Mouse (Mus musculus) lung, postnatal 0 days (tissue): ENCODE data around the gene Tcp11l2.

ENCODE experiments used
- CTCF ChIP-seq: IDR thresholded peaks from 2 replicates; pipeline ENCODE4 v1.5.1; 2016; ENCODE audit warnings: antibody characterized with exemption, mild to moderate bottlenecking
- EP300 ChIP-seq: IDR thresholded peaks from 2 replicates; pipeline ENCODE4 v1.6.1; 2016; ENCODE audit warnings: antibody characterized with exemption, mild to moderate bottlenecking, control low read depth

DNA sequence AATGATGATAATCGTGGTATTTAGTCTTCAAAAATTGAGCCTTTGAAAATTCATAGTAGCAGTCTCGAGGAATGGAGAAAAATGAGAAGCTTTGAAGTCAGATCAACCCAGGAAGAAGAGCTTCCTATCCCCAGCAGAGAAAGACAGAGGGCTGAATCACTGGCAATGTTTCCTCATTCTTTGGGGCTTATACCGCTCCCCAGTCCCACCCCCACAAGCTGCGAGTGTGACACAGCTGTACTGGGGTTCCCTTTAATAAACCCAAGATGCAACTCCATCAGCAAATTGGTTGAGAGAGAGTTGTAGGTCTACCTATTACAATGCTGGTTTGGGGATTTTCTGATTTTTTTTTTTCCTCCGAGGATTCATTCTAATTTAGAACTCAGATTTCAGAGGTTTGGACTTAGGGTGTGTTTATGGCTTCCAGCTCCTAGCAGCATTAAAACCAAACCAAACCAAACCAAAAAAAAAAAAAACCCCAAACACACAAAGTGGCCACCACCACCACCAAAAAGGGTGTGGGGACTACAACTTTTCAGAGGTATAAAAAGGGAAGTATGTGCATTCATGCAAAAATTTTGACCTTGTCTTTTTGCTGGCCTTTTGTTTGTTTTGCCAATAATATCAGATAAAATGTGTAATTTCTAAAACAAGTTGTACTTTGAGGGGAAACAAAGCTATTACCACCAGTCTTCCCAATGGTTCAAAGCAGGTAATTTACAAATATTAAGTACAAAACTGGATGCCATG is 2.6 kb upstream of the Tcp11l2 start:
- no peak for TF ChIP-seq CTCF
- TF ChIP-seq EP300: no peak
